In genomic region chr14:75947674-75948073, GRCm38 (mm10) we compare ENCODE assay signal across 30 mouse cellular contexts. TPM values are rescaled to one million over a fixed set of nuclear protein-coding genes. Genes with fewer than 3 reads are reported as not detected.
DNase-seq lines count a peak whose midpoint lies in the region; ATAC-seq and TF ChIP-seq lines count a peak whose summit lies in the region.
"Had no signal": no experiment of that assay in that cellular context is flagged by ENCODE, and none has a peak within 500 bp of the region (broad histone marks: within the 10 kb centered on the region; RNA-seq: fewer than 3 reads in every experiment).

No protein-coding gene starts in this region.

- 43% methylated on average over 3 of the region's 3 CpGs for WGBS in forebrain, embryonic 15.5 days
- 41% methylated on average over 3 of the region's 3 CpGs for WGBS in forebrain, embryonic 14.5 days
- 35% methylated on average over 3 of the region's 3 CpGs for WGBS in hindbrain, postnatal 0 days
- WGBS in hindbrain, embryonic 11.5 days: 70% methylated on average over 3 of the region's 3 CpGs

- H3K4me2 ChIP-seq in forebrain, embryonic 15.5 days (replicated peaks): no peak overlapping the region
- H3K4me2 ChIP-seq in forebrain, embryonic 14.5 days (ENCODE audit: low read length): no peak overlapping the region
- H3K4me2 ChIP-seq in hindbrain, postnatal 0 days (ENCODE audit: low read depth, low read length): no peak overlapping the region
- H3K4me2 ChIP-seq in hindbrain, embryonic 11.5 days (replicated peaks; ENCODE audit: low read depth, low read length): no peak overlapping the region
- H3K4me2 ChIP-seq: embryonic facial prominence, embryonic 15.5 days; heart, embryonic 12.5 days; limb, embryonic 12.5 days; neural tube, embryonic 12.5 days had no signal

- H3K36me3 ChIP-seq in forebrain, embryonic 15.5 days: no peaks in the 10 kb centered on the region
- no peaks in the 10 kb centered on the region for H3K36me3 ChIP-seq in forebrain, embryonic 14.5 days (ENCODE audit: control insufficient read depth, insufficient read depth, low read length)
- no peaks in the 10 kb centered on the region for H3K36me3 ChIP-seq in hindbrain, postnatal 0 days (ENCODE audit: insufficient read depth, low read length)
- H3K36me3 ChIP-seq in hindbrain, embryonic 11.5 days (ENCODE audit: control insufficient read depth, insufficient read depth, low read length): no peaks in the 10 kb centered on the region
- H3K36me3 ChIP-seq in MEL (ENCODE audit: control insufficient read depth in 1 of 2, insufficient read depth in 2 of 2, low read length in 2 of 2): peaks cover 2 to 3% of the 10 kb centered on the region in 2 experiments; a peak in 3 of 4 replicates
- H3K36me3 ChIP-seq: embryonic facial prominence, embryonic 15.5 days; neural tube, embryonic 12.5 days had no signal

- no peak for TF ChIP-seq POLR2A in MEL (IDR thresholded peaks at IDR 0.05; ENCODE audit: control insufficient read depth in 1 of 2, insufficient read depth in 1 of 2, low read depth in 1 of 2, low read length in 2 of 2, poor library complexity in 1 of 2)

- DNase-seq in forebrain, embryonic 14.5 days (ENCODE audit: low spot score): no peak
- peak; percentile 25 for DNase-seq in hindbrain, postnatal 0 days (ENCODE audit: low spot score)
- no peak for DNase-seq in hindbrain, embryonic 11.5 days (ENCODE audit: low spot score)
- peak; percentile 26 for DNase-seq in MEL (ENCODE audit: low read depth, low spot score)
- no peak for DNase-seq in left cerebral cortex, postnatal 4 days
- DNase-seq in frontal cortex, adult 2 months (ENCODE audit: extremely low spot score in 1 of 2, low spot score in 1 of 2): no peak
- DNase-seq: adrenal gland, postnatal 10 days; cerebellum, adult 11-12 months; cerebellum, postnatal 14 days; gastrocnemius, adult 2 months; gastrocnemius, postnatal 36 days; heart, adult 2 months; kidney, adult 9 months; kidney, postnatal 14 days; liver, postnatal 0 days; lung, postnatal 4 days; thymus, adult 2 months; thymus, postnatal 36 days had no signal

- H3K4me3 ChIP-seq in forebrain, embryonic 15.5 days: no peak overlapping the region
- no peak overlapping the region for H3K4me3 ChIP-seq in forebrain, embryonic 14.5 days (ENCODE audit: low read depth, low read length)
- H3K4me3 ChIP-seq in hindbrain, postnatal 0 days (ENCODE audit: low read length): no peak overlapping the region
- no peak overlapping the region for H3K4me3 ChIP-seq in hindbrain, embryonic 11.5 days (ENCODE audit: low read depth, low read length)
- no peak overlapping the region for H3K4me3 ChIP-seq in MEL (ENCODE audit: control insufficient read depth in 1 of 2, insufficient read depth in 1 of 2, low read depth in 2 of 2, low read length in 2 of 2)
- H3K4me3 ChIP-seq: embryonic facial prominence, embryonic 10.5 days; embryonic facial prominence, embryonic 15.5 days; gastrocnemius, adult 2 months; heart, adult 2 months; heart, embryonic 12.5 days; limb, embryonic 12.5 days; neural tube, embryonic 12.5 days had no signal

- TF ChIP-seq CTCF in hindbrain, postnatal 0 days (IDR thresholded peaks at IDR 0.05; ENCODE audit: low read depth): no peak
- no peak for TF ChIP-seq CTCF in MEL (IDR thresholded peaks at IDR 0.05 in 2 of 3, conservative IDR thresholded peaks at IDR 0.05 in 1 of 3; ENCODE audit: control insufficient read depth in 1 of 3, insufficient read depth in 1 of 3, low read depth in 2 of 3, low read length in 3 of 3, poor library complexity in 1 of 3, severe bottlenecking in 1 of 3)

- H3K79me2 ChIP-seq in MEL (ENCODE audit: control insufficient read depth, insufficient read depth, low read length, poor library complexity): peaks cover 3% of the 10 kb centered on the region; the same call in 1 of the 2 replicates

- no peak overlapping the region for H3K9ac ChIP-seq in forebrain, embryonic 15.5 days (replicated peaks)
- no peak overlapping the region for H3K9ac ChIP-seq in forebrain, embryonic 14.5 days (ENCODE audit: low read length)
- no peak overlapping the region for H3K9ac ChIP-seq in hindbrain, postnatal 0 days (replicated peaks; ENCODE audit: low read length)
- H3K9ac ChIP-seq in hindbrain, embryonic 11.5 days (ENCODE audit: low read depth, low read length): no peak overlapping the region
- no peak overlapping the region for H3K9ac ChIP-seq in MEL (ENCODE audit: control insufficient read depth, low read depth, low read length, poor library complexity, severe bottlenecking)
- H3K9ac ChIP-seq: embryonic facial prominence, embryonic 15.5 days; heart, embryonic 12.5 days; limb, embryonic 12.5 days; liver, postnatal 0 days; neural tube, embryonic 12.5 days had no signal

- no peak for TF ChIP-seq RAD21 in MEL (IDR thresholded peaks at IDR 0.05; ENCODE audit: low read depth, low read length)

- H3K27ac ChIP-seq in forebrain, embryonic 15.5 days (replicated peaks): peak overlapping the region; percentile 37; the same call in 1 of the 2 replicates
- no peak overlapping the region for H3K27ac ChIP-seq in forebrain, embryonic 14.5 days (ENCODE audit: low read depth, low read length)
- H3K27ac ChIP-seq in hindbrain, postnatal 0 days: no peak overlapping the region
- no peak overlapping the region for H3K27ac ChIP-seq in hindbrain, embryonic 11.5 days (ENCODE audit: low read depth, low read length)
- H3K27ac ChIP-seq in MEL (ENCODE audit: control insufficient read depth, low read depth, low read length): no peak overlapping the region
- H3K27ac ChIP-seq: embryonic facial prominence, embryonic 10.5 days; embryonic facial prominence, embryonic 15.5 days; gastrocnemius, adult 2 months; heart, adult 2 months; limb, embryonic 12.5 days; neural tube, embryonic 12.5 days had no signal

- intact Hi-C loops in left cerebral cortex, postnatal 4 days (cut with DNase I): no loop called here

- no peaks in the 10 kb centered on the region for H3K9me3 ChIP-seq in forebrain, embryonic 15.5 days
- H3K9me3 ChIP-seq in forebrain, embryonic 14.5 days (replicated peaks; ENCODE audit: control insufficient read depth, low read length): no peaks in the 10 kb centered on the region
- H3K9me3 ChIP-seq in hindbrain, postnatal 0 days (ENCODE audit: low read length): no peaks in the 10 kb centered on the region
- H3K9me3 ChIP-seq in hindbrain, embryonic 11.5 days (ENCODE audit: control insufficient read depth, low read length): no peaks in the 10 kb centered on the region
- no peaks in the 10 kb centered on the region for H3K9me3 ChIP-seq in MEL (replicated peaks; ENCODE audit: insufficient read depth, low read length)
- H3K9me3 ChIP-seq: embryonic facial prominence, embryonic 10.5 days; embryonic facial prominence, embryonic 15.5 days; G1E; heart, embryonic 12.5 days; limb, embryonic 12.5 days; neural tube, embryonic 12.5 days had no signal

- 0 out of 2 replicates have a peak, but pooled peaks cover 4% of the 10 kb centered on the region for H3K4me1 ChIP-seq in forebrain, embryonic 15.5 days
- H3K4me1 ChIP-seq in forebrain, embryonic 14.5 days (ENCODE audit: control insufficient read depth, insufficient read depth, low read length): no peaks in the 10 kb centered on the region
- H3K4me1 ChIP-seq in hindbrain, postnatal 0 days (ENCODE audit: insufficient read depth, low read length): 0 out of 2 replicates have a peak, but pooled peaks cover 3% of the 10 kb centered on the region
- H3K4me1 ChIP-seq in hindbrain, embryonic 11.5 days (replicated peaks; ENCODE audit: control insufficient read depth, insufficient read depth, low read length): no peaks in the 10 kb centered on the region
- peaks cover 0 to 2% of the 10 kb centered on the region in 2 experiments; a peak in 1 of 4 replicates for H3K4me1 ChIP-seq in MEL (ENCODE audit: control insufficient read depth in 1 of 2, insufficient read depth in 2 of 2, low read length in 2 of 2)
- H3K4me1 ChIP-seq: embryonic facial prominence, embryonic 15.5 days; heart, embryonic 12.5 days; limb, embryonic 12.5 days; neural tube, embryonic 12.5 days had no signal

- H3K27me3 ChIP-seq in forebrain, embryonic 15.5 days: no peaks in the 10 kb centered on the region
- no peaks in the 10 kb centered on the region for H3K27me3 ChIP-seq in forebrain, embryonic 14.5 days (replicated peaks; ENCODE audit: control insufficient read depth, insufficient read depth, low read length)
- no peaks in the 10 kb centered on the region for H3K27me3 ChIP-seq in hindbrain, postnatal 0 days (ENCODE audit: insufficient read depth, low read length)
- H3K27me3 ChIP-seq in hindbrain, embryonic 11.5 days (ENCODE audit: control insufficient read depth, insufficient read depth, low read length): no peaks in the 10 kb centered on the region
- H3K27me3 ChIP-seq in MEL (ENCODE audit: control insufficient read depth in 1 of 2, insufficient read depth in 2 of 2, low read length in 2 of 2): no peaks in the 10 kb centered on the region
- H3K27me3 ChIP-seq: embryonic facial prominence, embryonic 15.5 days; heart, embryonic 12.5 days; limb, embryonic 12.5 days; neural tube, embryonic 12.5 days; Patski had no signal

- ATAC-seq in forebrain, embryonic 15.5 days (replicated peaks): no peak
- ATAC-seq in forebrain, embryonic 14.5 days: no peak
- ATAC-seq in hindbrain, postnatal 0 days: no peak
- ATAC-seq in hindbrain, embryonic 11.5 days (ENCODE audit: low FRiP score): no peak
- peak; percentile 59 for ATAC-seq in megakaryocyte-erythroid progenitor cell, adult 5-6 weeks (replicated peaks; ENCODE audit: low FRiP score, low TSS enrichment, poor library complexity, severe bottlenecking)
- ATAC-seq: intestine, embryonic 16.5 days; liver, postnatal 0 days; Patski had no signal

- TF ChIP-seq EP300 in MEL (IDR thresholded peaks at IDR 0.05; ENCODE audit: low read depth in 1 of 2, low read length in 2 of 2): no peak

TF ChIP-seq in MEL, 35 proteins besides CTCF, POLR2A, EP300 and RAD21 (continues in another document):
- TF ChIP-seq GATA1 (IDR thresholded peaks at IDR 0.05; ENCODE audit: low read depth, low read length): peak; percentile 28; the same call in 1 of the 2 replicates
- TF ChIP-seq TBP (IDR thresholded peaks at IDR 0.05; ENCODE audit: low read depth, low read length): no peak
- no peak for TF ChIP-seq ELF1 (IDR thresholded peaks at IDR 0.05; ENCODE audit: low read depth, low read length)

RNA-seq across cellular contexts. Expression of gene Kctd4, which starts 7.1 kb away (rescaled TPM):
- 8.2 and 8.6 TPM in 2 replicates for polyA plus RNA-seq in forebrain, embryonic 15.5 days (2015; fragmentation: Nextera tagmentation; extraction: Ambion mirVana)
- 7.7 and 9.5 TPM in 2 replicates for polyA plus RNA-seq in forebrain, embryonic 14.5 days (2014; fragmentation: Nextera tagmentation; extraction: Ambion mirVana)
- total RNA-seq in hindbrain, postnatal 0 days (2014; rRNA removed): 3.8 and 5.0 TPM in 2 replicates
- polyA plus RNA-seq in hindbrain, postnatal 0 days (2015; fragmentation: Nextera tagmentation; extraction: Ambion mirVana): 6.0 and 7.0 TPM in 2 replicates
- polyA plus RNA-seq in hindbrain, embryonic 11.5 days (2014; fragmentation: Nextera tagmentation; extraction: Ambion mirVana): 0.61 and 1.4 TPM in 2 replicates
- total RNA-seq in MEL (2012; rRNA removed): 0.08 TPM in 1 of 2 replicates, not detected in the other
- polyA plus RNA-seq in MEL (2012; ENCODE audit: insufficient read depth in 1 of 2, insufficient read length in 2 of 2, low read depth in 1 of 2, low replicate concordance in 2 of 2, missing spikeins in 1 of 2): under 1 TPM in 1 of 2 experiments, not detected in 1; 0.01 TPM
- not detected in 2 replicates for total RNA-seq in megakaryocyte-erythroid progenitor cell, adult 5-6 weeks (2014; fragmentation: Nextera tagmentation)
- 0.28 TPM in 1 of 2 replicates, not detected in the other for total RNA-seq in megakaryocyte-erythroid progenitor cell, adult 5-6 weeks (2017)
- total RNA-seq in left cerebral cortex, postnatal 4 days (2021): 10 to 100 TPM; 19.2 to 23.4 TPM
- polyA plus RNA-seq in frontal cortex, adult 2 months (2012; rRNA removed): 10.0 and 11.8 TPM in 2 replicates
- total RNA-seq: adrenal gland, postnatal 10 days; gastrocnemius, adult 2 months; gastrocnemius, postnatal 36 days; heart, adult 2 months; hematopoietic stem cell, adult 5-6 weeks; liver, adult 2 months had no signal
- polyA plus RNA-seq: G1E; heart, adult 2 months; liver, adult 2 months; Patski had no signal

Comparison
In these comparisons a context has a peak if more than half of its experiments do, and no peak if none do; other contexts are left out.
1. DNase-seq: peak in hindbrain, postnatal 0 days (single experiment) and MEL (single experiment); none in forebrain, embryonic 14.5 days (single experiment), hindbrain, embryonic 11.5 days (single experiment), left cerebral cortex, postnatal 4 days (single experiment) and frontal cortex, adult 2 months (0 of 2).